Mouse (Mus musculus): Measurements from ENCODE around the gene Ptgfrn.

DNA sequence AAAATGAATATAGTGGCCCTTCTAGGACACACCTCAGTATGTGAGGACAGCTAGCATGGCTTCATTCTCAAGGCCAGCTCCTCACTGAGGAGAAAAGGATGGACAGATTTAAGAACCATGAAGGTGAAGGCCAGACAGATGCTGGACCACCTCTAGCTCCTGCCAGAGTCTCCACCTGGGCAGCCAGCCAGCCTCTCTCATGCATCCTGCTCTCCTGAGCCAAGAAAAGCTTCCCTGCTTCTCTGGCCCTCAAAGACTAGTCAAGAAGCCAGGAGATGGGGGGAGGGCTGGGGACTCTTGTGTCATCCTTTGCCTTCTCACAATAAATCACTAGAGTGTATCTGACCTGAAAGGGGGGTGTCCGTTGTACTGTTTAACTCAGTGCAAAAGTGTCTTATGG is 31.7 kb downstream of the Ptgfrn start:
- TF ChIP-seq CTCF (conservative IDR thresholded peaks at IDR 0.05; ENCODE audit: low read length) (no peak), NANOG (IDR thresholded peaks at IDR 0.05; ENCODE audit: borderline replicate concordance, low read length) (no peak), POU5F1 (IDR thresholded peaks at IDR 0.05; ENCODE audit: borderline replicate concordance, low read length) (no peak)

Measured in E14TG2a.4 (cell line).